Mouse (Mus musculus) right cerebral cortex, postnatal 36 days (tissue): ENCODE results near the gene Aamp.

Experiments
- DNase-seq, 2 experiments: peaks; one replicate each; pipeline ENCODE4 v3.0.0; 2022; ENCODE audit warnings: low spot score in 2 of 2, mixed read lengths in 1 of 2

Gene Aamp

GRCm38 (mm10) chr1:74281886-74282285 lies 2.7 kb downstream of the Aamp start:
- no peak for DNase-seq

GRCm38 (mm10) chr1:74281372-74281771 lies 3.2 kb downstream of the Aamp start:
- DNase-seq: no peak

- DNase-seq: no peak
Measured at GRCm38 (mm10) chr1:74280591-74281325, 3.8 kb downstream of the Aamp start.

DNA sequence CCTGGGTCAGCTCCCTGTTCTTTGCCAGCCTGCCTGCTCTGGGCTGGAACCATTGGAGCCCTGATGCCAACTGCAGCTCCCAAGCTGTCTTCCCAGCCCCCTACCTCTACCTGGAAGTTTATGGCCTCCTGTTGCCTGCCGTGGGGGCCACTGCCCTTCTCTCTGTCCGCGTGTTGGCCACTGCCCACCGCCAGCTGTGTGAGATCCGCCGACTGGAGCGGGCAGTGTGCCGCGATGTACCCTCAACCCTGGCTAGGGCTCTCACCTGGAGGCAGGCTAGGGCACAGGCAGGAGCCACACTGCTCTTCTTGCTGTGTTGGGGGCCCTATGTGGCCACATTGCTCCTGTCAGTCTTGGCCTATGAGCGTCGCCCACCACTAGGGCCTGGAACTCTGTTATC lies 5.5 kb downstream of the Aamp start:
- DNase-seq: no peak

DNA sequence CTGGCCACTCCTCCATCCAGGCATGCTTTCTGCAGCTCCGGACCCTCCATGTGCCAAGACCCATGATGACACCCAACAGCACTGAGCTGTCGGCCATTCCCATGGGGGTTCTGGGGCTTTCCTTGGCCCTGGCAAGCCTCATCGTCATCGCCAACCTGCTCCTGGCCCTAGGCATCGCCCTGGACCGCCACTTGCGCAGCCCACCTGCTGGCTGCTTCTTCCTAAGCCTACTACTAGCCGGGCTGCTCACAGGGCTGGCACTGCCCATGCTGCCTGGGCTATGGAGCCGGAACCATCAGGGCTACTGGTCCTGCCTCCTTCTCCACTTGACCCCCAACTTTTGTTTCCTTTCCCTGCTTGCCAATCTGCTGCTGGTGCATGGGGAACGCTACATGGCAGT lies 6.0 kb downstream of the Aamp start, which contains the start of gene Gpbar1:
Gene Gpbar1, plus strand, starts transcription at position 13 of the 400 bp plus-strand sequence.
- DNase-seq: no peak

GRCm38 (mm10) chr1:74277883-74278537 lies 6.5 kb downstream of the Aamp start:
- no peak for DNase-seq

GRCm38 (mm10) chr1:74277041-74277440 lies 7.5 kb downstream of the Aamp start:
- DNase-seq: no peak

GRCm38 (mm10) chr1:74275015-74275414 lies 9.5 kb downstream of the Aamp start:
- DNase-seq: no peak

GRCm38 (mm10) chr1:74271659-74272058 lies 12.9 kb downstream of the Aamp start:
- DNase-seq: no peak

GRCm38 (mm10) chr1:74268750-74269149 lies 15.8 kb downstream of the Aamp start:
- DNase-seq: no peak

DNA sequence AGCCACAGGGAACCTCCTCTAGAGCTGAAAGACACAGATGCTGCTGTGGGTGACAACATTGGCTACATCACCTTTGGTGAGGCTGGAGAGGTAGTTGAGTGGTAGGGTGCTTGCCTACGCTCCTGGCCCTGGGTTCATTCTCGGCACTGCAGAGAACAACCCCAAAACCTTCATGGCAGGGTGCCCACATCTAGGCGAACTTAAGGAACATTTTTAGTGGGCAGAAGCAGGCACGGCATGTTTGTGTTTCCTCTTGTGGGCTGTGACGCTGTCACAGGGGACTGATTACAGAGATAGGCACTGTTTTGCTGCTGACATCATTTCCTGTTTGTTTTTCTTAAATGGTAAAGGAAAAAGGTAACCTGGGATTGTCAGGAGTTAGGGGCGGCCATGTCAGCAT lies 22.0 kb downstream of the Aamp start:
- no peak for DNase-seq

DNA sequence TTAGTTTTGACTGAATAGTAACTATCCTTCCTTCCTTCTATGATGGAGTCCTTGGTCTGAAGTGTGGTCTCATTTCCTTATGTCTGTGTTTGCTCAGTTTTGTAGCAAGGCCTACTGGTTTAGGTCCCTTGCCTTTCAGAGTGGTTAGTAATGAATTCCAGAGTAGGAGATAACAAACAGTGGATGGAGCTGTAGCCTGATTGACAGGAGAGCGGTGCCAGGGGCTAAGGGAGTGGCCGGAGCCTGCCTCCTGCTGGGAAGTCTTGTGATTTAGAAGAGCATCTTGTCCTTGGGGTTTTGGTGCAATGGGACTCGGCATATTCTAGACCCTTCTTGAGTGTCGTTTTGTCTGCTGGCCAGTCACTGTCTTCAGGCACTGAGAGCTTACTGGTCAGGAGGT lies 27.8 kb downstream of the Aamp start:
- DNase-seq: no peak

GRCm38 (mm10) chr1:74255704-74256345 lies 28.7 kb downstream of the Aamp start:
- no peak for DNase-seq

DNA sequence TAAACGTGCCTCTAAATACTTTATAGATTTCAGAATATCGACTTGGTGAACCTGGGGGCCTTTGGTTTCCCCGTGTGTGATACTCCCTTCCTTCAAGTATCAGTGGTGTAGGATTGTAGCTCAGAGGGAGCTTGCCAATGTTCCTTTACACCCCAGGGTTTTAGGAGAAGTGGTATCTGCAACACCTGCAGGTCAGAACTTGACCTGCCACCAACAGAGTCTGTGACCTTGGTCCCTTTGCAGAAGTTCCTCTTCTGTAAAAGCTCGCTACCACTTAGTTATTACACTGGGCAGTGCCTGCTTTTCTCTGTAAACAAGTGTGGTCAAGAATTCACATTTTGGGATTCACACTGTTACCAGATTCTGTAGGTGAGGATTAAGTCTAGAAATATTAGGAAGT lies 34.4 kb downstream of the Aamp start:
- DNase-seq: no peak

DNA sequence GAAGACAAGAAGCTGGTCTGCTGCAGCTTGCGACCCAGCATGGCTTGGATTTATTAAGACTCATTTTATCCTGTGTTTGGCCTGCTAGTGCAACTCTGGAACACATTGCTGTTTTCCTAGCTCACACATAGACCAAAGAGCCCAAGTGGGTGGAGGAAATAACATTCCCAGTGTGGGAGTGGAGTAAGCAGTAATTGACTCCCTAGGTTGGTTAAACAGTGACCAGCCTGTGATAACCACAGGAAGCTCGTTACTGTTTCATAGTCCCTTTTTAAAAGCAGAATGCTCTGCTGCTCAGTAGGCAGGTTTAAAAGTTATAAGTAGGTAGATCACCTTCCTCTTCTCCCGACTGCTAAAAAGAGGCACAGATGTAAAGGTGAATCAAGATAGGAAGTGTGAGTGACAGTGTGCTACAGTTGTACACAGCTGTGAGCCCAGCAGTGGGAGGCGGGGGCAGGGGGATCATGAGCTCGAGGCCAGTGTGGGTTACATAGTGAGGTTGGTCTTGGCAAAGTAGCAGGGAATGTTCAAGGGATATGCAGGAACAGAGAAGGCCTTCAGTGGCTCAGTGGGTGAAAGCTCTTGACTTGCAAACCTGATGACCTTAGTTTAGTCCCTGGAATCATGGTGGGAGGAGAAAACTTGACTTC lies 35.1 kb downstream of the Aamp start:
- no peak for DNase-seq

GRCm38 (mm10) chr1:74248799-74249198 lies 35.7 kb downstream of the Aamp start:
- no peak for DNase-seq

GRCm38 (mm10) chr1:74245525-74245924 lies 39.0 kb downstream of the Aamp start:
- no peak for DNase-seq

GRCm38 (mm10) chr1:74240832-74241231 lies 43.7 kb downstream of the Aamp start:
- no peak for DNase-seq

DNA sequence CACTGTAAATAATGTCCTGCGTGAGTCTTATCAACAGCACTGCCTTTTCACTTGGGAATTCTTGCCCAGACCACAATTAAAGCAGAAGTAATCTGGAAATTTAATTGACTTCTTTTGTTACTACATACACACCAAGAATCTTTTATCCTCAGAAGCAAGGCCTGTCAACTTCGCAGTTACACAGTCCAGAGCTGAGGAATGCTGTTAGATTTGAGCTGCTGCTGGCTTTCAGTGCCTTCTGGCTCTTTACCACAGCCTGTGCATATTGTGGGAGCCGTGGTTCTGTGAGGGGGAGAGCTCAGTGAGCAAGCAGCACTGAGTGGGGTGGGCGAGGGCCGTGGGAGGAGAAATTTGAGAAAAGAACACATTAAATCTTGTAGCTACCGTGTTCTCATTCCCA lies 44.2 kb downstream of the Aamp start:
- peak; percentile 86 to 92 for DNase-seq

- peak; percentile 50 to 66 for DNase-seq
Measured at GRCm38 (mm10) chr1:74239618-74240017, 44.9 kb downstream of the Aamp start.

- DNase-seq: no peak
Measured at GRCm38 (mm10) chr1:74239162-74239561, 45.4 kb downstream of the Aamp start.

GRCm38 (mm10) chr1:74238136-74238535 lies 46.4 kb downstream of the Aamp start:
- DNase-seq: no peak
